Mouse (Mus musculus): ENCODE data around the gene Zfp433. TPM values are rescaled to one million over a fixed set of nuclear protein-coding genes. Genes with fewer than 3 reads are reported as not detected.
"Not testable (repeated sequence)": the region's sequence is repeated elsewhere in the genome, so short reads cannot be mapped to it uniquely, and the experiment has no call there.

The Zfp433 gene
- polyA plus RNA-seq (2012; rRNA removed), result 6.4 and 6.5 TPM in 2 replicates

DNA sequence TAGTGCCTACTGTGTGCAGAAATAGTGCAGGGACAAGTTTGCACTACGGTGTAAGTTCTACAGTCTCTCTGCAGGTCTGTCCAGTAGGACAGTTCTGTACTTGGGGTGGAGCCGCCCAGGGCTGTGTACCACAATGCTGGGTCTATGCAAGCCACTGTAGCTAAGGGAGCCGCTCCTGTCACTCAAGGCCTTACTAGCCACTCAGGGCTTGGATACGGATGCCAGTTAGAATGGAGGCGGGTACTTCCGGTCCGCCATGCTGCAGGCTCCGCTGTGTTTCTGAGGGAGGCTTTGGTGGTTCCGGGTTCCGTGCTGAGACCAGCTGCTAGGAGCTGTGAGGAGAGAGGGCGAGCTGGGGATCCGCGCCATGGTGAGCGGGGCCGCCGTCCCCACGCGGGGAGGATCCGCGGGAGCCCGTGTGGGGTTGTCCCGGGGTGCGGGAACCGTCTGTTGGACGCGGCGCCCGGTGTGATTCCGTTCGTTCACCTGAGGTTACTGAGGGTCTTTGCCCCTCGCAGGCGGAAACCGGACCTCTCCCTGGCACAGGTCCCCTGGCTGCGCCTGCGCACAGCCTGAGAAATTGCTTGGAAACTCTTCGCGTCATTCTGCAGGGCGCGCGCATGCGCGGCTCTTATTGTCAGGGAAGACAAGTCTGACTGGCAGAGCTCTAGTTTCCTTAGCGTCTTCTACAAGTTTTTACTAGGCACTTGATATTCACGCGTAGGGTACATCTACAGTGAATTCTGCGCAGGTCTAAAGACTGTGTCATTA, at the start of gene Zfp433:
Zfp433 (plus strand) TSS at position 295 of the 771 bp plus-strand sequence.
- DNase-seq (ENCODE audit: extremely low spot score in 1 of 2, low spot score in 1 of 2), result not testable (repeated sequence)

DNA sequence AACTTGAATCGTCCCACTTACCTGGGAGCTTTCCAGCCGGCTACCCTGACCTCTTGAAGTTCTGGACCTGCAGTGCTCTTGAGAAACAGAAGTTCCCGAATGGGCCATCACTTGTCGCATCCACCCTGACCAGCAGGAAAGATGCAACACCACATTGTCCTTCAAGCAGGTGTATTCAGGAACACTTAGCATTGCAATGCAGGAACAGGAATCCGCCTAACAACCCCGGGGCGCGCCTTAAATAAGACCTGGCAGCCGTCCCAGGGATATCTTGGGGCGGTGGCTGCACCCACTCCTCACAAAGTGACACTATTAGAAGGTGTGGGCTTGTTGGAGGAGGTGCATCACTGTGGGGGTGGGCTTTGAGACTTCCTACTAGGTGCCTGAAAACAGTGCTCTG, 49.4 kb upstream of the Zfp433 start:
- no peak for DNase-seq (ENCODE audit: extremely low spot score in 1 of 2, low spot score in 1 of 2)

DNA sequence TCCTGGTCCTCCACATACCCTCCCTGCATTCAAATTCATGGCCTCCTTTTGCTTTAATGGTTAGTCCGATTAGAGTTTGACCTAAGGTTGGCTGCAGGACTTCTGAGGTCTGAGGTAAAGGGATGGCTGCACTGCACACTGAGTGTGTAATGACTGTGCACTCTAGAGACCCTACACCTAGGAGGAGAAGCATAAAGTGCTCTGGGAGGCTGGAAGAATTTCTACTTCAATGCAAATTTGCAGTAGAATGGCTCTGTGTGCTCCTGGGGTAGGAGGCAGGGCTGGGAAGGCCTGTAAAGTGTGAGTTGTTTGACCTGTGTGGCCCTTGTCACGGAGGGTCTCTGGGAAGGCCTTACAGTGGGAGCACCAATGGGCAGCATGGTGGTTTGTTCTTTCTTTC, 48.5 kb upstream of the Zfp433 start:
- no peak for DNase-seq (ENCODE audit: extremely low spot score in 1 of 2, low spot score in 1 of 2)

DNA sequence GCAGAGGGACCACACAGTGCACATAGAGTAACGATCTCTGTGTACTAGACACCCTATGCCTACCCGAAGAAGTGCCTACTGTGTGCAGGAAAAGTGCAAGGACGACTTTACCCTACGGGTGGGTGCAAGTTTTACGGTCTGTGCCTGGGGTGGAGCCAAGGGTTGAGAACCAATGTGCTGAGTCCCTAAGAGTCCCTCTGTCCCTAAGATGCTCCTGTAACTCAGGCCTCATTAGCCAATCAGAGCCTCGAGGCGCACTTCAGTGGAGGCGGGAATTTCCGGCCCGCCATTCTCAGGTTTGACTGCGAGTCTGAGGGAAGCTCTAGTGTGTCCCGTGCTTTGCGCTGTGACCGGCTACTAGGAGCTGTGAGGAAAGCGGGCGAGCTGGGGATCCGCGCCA, 17.5 kb upstream of the Zfp433 start:
- not testable (repeated sequence) for DNase-seq (ENCODE audit: extremely low spot score in 1 of 2, low spot score in 1 of 2)

DNA sequence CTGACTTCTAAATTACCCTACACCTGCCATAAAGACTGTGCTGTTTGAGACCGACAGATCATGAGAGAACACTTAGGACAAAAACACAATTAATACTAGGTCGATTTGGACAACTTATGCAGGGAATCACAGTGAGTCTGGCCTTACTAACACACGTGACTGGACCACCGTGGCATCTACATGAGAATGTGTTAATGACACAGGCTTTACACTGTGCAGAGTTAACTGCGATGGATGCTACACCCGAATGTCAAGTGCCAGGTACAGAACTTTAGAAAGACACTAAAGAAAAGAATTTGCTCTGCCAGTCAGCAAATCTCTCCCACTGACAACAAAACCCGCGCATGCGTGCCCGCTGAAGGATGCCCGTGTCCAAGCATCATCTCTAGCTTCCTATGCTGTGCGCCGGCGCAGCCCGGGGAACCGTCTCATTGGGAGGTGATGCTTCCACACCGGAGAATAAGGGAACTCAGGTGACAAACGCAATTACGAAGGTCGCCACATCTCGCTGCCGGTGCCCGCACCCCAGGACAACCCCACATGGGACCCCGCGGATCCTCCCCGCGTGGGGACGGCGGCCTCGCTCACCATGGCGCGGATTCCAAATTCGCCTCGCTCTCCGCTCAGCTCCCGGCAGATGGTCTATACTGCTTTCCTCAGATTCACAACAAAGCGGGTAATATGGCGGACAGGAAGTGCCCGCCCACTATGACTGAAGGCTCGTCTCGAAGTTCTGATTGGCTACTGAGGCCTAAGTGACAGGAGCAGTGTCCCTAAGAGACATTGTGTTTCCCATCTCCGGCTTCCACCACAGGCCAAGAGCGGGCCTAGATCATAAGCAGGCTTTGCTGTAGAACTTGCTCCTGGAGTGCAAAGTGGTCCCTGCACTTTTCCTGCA, 66.1 kb downstream of the Zfp433 start, which contains the start of gene Gm3055:
Gm3055 (minus strand) TSS at position 656 of the 898 bp plus-strand sequence.
- DNase-seq (ENCODE audit: extremely low spot score in 1 of 2, low spot score in 1 of 2), result not testable (repeated sequence)

DNA sequence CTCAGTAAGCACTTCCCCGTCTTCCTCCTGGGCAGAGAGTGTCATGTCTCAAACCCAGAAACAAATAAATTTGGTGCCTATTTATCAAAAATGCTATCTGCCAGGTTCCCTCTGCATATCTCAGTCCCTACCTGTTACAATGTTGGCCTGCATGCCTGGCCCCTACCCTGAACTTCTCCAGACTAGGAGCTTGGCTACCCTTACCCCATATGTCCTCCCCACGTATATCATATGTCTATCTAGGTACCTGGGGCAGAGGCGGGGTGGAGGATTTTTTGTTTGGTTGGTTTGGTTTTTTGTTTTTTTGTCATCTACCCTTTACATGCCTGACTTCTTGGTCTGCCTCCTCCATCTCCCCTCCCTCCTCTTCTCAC, 66.8 kb downstream of the Zfp433 start:
- not testable (repeated sequence) for DNase-seq (ENCODE audit: extremely low spot score in 1 of 2, low spot score in 1 of 2)

Other genes starting within 250 kb of the Zfp433 start
- gene Nfic, start 249.2 kb upstream of the Zfp433 start, polyA plus RNA-seq (2012; rRNA removed), result 39.6 and 47.7 TPM in 2 replicates
- 345 and 388 TPM in 2 replicates for gene Celf5, start 222.1 kb upstream of the Zfp433 start, polyA plus RNA-seq (2012; rRNA removed)
- 120 and 134 TPM in 2 replicates for gene Ncln, start 208.4 kb upstream of the Zfp433 start, polyA plus RNA-seq (2012; rRNA removed)
- gene S1pr4, start 204.7 kb upstream of the Zfp433 start, polyA plus RNA-seq (2012; rRNA removed), result 0.94 and 1.1 TPM in 2 replicates
- gene Gna15, start 180.6 kb upstream of the Zfp433 start, polyA plus RNA-seq (2012; rRNA removed), result 2.9 and 3.7 TPM in 2 replicates
- 147 and 150 TPM in 2 replicates for gene Gna11, start 159.6 kb upstream of the Zfp433 start, polyA plus RNA-seq (2012; rRNA removed)
- 867 and 972 TPM in 2 replicates for gene Aes, start 145.3 kb upstream of the Zfp433 start, polyA plus RNA-seq (2012; rRNA removed)
- gene Tle2, start 130.3 kb upstream of the Zfp433 start, polyA plus RNA-seq (2012; rRNA removed), result 120 and 136 TPM in 2 replicates
- gene Tle6, start 103.8 kb upstream of the Zfp433 start, polyA plus RNA-seq (2012; rRNA removed), result 12.8 and 17.4 TPM in 2 replicates
- gene BC025920, start 98.6 kb upstream of the Zfp433 start, polyA plus RNA-seq (2012; rRNA removed), result 4.1 and 5.2 TPM in 2 replicates
- 33.9 and 36.2 TPM in 2 replicates for gene Sirt6, start 77.0 kb upstream of the Zfp433 start, polyA plus RNA-seq (2012; rRNA removed)
- gene Ankrd24, start 76.3 kb upstream of the Zfp433 start, polyA plus RNA-seq (2012; rRNA removed), result 106 and 108 TPM in 2 replicates
- 2.9 and 3.3 TPM in 2 replicates for gene Gm10778, start 55.8 kb upstream of the Zfp433 start, polyA plus RNA-seq (2012; rRNA removed)
- gene Gm3055, start 66.3 kb downstream of the Zfp433 start, polyA plus RNA-seq (2012; rRNA removed), result 6.4 and 8.2 TPM in 2 replicates
- 0.36 and 0.72 TPM in 2 replicates for gene Gm4767, start 107.4 kb downstream of the Zfp433 start, polyA plus RNA-seq (2012; rRNA removed)
- 3.4 and 5.0 TPM in 2 replicates for gene Gm32687, start 159.1 kb downstream of the Zfp433 start, polyA plus RNA-seq (2012; rRNA removed)
- gene Zfp781, start 225.7 kb downstream of the Zfp433 start, polyA plus RNA-seq (2012; rRNA removed), result 2.5 and 2.9 TPM in 2 replicates

Data from frontal cortex, adult 2 months (tissue).